Mouse (Mus musculus) c-Kit-negative CD71-positive TER-119-positive erythroid progenitor cells, embryonic 14.5 days (primary cell): ENCODE measurements at regions not wholly inside any gene's neighbourhood (a gene's known extent, or its start where the extent isn't known, plus 50 kb on each side); places are given as distances from the start of the nearest gene placed in this dataset.

Experiments used
- DNase-seq: peaks from one replicate; pipeline ENCODE4 v3.0.0-alpha.2; 2013; ENCODE audit warnings: low read depth, low spot score

GRCm38 (mm10) chr4:105969628-105970027 is 180.0 kb downstream of the Gm12728 start:
- no peak for DNase-seq

DNA sequence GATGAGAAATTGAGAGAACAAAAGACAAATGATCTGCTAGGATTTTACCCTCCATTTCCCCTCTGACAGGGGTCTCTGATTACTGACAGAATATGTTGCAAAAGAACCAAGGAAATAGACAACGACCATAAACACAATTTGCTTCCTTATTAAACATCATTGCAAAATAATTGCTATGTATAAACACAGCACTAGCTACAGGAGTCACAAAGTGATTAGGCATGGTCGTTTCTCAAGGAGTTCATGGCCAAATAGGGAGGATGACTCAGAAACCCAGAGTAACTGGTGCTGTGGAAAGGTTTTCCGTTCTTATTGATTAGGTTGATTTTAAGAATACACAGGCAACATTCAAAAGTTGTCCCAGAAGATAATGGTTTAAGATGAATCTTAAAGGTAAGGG is 180.4 kb downstream of the Gm12728 start:
- no peak for DNase-seq

- DNase-seq: no peak
These were observed 183.1 kb downstream of the Gm12728 start for GRCm38 (mm10) chr4:105972736-105973135.

DNA sequence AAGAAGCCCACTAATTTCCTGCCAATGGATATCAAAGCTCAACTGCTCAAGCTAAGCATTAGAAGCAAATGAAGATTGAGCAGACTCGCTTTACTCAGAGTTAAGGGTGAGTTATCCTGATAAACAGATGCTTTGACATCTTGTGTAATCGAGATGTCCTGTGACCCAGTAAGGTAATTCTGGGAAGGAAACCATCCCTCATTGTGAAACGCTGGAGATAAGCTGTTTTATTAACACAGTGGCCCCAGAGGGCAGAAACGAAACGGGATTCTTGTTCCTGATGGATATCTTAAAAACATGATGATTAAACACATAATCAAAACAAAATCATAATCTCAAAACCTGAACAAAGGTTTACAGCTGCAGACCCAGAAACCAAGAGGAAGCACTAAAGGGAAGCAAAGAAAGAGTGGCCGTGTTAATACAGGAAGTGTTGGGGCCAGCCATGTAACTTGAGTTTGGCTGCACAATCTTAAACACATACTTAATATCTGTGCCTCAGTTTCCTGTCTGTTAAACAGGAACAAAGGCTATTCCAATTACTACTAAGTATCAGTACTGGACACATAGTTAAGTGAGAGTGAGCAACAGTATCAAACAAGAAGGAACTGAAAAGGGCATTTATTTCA is 184.2 kb downstream of the Gm12728 start:
- no peak for DNase-seq

DNA sequence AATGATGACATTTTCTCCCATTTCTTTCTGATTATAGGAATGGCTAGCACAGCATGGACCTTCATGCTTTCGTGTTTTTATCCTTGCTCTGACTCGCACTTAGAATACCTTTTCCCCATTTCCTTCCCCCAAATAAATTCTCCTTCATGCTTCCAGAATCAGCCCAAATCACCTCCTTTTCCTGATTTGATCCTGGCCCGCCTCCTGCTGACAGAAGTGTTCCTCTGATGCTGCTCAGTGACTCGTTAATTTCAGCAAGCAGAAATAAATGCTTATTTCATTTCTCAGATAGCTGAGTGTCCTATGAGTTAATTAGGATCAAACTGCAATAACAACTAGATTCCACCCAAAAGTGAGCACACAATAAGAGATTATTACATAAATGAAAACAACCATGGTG is 185.3 kb downstream of the Gm12728 start:
- no peak for DNase-seq

DNA sequence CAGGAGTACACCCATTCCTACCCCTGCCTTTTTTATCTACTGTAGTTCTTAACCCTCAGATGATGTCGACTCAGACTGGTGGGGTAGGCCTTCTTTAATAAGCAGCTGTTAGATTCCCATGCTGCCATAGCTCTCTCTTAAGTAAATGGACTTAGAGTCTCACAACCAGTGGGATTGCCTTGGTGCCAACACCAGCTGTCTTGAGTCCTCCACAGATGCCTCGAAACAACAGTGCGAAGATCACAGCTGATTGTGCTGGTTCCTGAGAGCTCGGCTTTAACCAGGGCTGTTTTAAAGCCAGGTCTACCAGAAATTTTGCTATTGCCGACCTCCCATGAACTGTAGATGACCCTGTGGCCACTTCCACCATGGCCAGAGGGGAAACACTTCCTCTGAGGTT is 189.4 kb downstream of the Gm12728 start:
- DNase-seq: no peak

DNA sequence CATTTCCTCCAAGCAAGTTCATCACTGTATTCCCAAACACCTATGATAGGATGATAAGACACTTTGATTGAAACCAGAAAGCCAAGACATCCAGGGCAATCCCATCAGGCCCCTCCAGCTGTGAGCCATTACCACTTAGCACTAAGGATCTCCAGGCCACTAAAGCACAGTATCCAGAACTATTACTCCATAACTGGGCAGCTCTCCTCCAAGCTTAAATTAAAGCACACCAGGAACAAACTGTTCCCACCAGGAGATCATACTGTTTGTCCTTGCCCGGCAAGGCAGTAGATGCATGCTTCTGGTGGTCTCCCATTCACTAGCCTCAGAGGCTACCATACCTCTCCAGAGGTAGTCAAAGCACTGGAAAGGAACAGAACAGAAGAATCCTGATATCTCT is 193.3 kb downstream of the Gm12728 start:
- no peak for DNase-seq

GRCm38 (mm10) chr4:105987963-105988602 is 198.4 kb downstream of the Gm12728 start:
- no peak for DNase-seq

DNA sequence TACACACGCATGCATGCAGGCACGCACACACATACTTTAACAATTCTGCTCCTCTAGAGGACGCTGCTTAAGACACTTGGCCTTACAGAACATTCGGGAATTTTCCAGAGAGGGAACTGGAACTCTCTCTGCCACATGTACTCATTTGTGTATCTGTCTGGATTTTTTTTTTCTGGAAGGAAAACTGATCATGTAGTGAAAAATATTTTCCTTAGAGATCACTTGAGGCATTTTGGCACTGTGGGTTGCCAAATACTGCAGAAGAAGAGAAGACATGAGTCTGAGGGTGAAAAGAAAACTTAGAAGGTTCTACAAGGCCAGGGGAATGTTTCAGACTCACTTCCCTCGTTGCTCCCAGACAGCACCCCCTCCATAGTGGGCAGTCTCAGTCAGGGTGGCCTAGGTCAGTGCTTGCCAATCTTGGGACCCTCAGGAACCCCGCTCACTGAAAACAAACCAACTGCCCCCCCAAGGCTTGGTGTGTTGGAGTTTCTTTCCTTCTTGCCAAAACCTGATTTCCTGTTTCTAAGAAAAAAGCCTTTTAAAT is 203.0 kb downstream of the Gm12728 start:
- no peak for DNase-seq

DNA sequence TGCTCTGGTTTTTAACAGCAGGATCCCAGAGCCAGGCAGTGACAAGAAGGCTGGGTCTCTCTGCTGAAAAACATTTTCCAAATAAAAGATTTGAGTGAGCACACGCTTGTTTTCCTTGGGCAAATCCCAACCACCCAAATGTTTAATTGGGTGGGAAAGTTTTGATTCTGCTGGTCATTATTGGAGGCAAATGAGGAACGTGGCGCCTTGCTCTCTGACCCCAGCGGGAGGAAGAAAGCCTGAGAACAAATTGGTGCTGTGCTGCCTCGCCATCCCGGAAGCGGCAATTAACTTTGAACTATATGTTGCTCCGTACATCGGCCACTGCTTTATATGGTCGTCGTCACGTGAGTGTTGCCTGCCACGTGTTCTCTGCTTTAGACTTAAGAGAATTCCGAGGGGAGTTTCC is 204.7 kb downstream of the Gm12728 start:
- no peak for DNase-seq

GRCm38 (mm10) chr4:105996060-105996459 is 206.4 kb downstream of the Gm12728 start:
- DNase-seq: no peak

GRCm38 (mm10) chr4:105996893-105997630 is 207.4 kb downstream of the Gm12728 start:
- no peak for DNase-seq

DNA sequence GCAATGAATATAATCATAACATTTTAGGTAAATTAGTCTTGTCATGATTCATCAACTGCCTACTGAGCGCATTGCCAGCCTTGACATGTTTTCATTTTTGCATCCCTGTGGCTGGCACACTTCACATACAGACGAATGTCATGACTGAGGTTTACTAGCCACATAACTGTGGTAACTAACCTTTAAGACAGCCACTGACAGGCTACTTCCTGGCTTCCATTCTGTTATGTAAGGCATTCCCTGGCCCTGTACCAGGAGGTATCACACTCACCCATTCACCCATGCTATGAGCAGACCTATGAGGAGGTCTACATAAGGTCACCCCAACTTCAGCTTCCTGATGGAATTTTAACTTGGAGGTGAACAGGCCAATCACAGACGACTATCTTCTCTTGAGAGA is 212.8 kb downstream of the Gm12728 start:
- no peak for DNase-seq

- DNase-seq: no peak
These were observed 216.3 kb downstream of the Gm12728 start for GRCm38 (mm10) chr4:106005936-106006335.

- DNase-seq: no peak
These were observed 217.9 kb downstream of the Gm12728 start for GRCm38 (mm10) chr4:106007334-106008190.

DNA sequence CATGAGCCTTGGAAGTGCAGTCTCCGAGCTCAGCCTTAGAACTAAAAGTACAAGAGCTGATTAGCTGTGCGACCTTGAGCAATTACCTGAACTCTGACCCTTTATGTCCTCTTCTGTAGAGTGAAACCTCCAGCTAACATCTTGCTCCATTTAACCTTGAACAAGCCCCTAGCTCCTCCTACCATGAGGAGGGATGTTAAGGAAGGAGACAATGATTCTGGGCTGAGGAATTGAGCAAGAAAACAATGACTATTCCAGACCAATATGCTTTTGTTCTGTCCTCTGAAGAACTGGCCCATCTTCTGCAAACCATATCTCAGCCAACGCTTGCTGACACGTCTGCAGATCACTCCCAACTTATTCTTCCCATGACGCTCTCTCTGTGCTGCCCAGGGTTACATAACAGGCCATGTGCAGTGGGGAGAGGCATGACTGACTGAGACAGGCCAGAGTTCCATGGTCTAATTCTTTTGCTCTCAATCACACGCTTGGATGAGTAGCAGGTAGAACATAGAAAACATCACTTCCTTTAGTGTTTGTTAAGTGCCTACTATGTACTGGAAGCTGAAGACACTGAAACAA is 227.5 kb downstream of the Gm12728 start:
- DNase-seq: no peak

GRCm38 (mm10) chr4:106018936-106019335 is 229.3 kb downstream of the Gm12728 start:
- no peak for DNase-seq

DNA sequence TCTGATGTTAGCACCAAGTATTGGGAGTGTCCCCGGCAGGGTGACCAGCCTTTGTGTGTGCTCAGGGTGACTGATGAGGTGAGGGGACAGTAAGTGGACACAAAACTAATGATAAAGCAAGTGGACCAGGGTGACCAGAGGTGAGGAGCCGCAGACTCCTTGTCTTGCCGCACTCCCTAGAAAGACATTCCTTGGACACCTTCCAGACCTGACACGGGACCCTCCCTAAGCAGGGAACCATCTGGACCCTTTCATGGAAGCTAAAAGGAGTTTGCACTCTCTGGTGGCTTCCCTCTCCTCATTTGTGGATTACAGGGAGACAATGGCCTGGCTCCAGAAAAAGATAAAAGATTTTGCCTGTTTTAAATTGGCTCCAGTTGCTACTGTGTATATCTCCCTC is 230.7 kb downstream of the Gm12728 start:
- DNase-seq: no peak

GRCm38 (mm10) chr4:106024591-106024990 is 234.9 kb downstream of the Gm12728 start:
- no peak for DNase-seq

- DNase-seq: no peak
These were observed 236.4 kb downstream of the Gm12728 start for GRCm38 (mm10) chr4:106025966-106026637.

DNA sequence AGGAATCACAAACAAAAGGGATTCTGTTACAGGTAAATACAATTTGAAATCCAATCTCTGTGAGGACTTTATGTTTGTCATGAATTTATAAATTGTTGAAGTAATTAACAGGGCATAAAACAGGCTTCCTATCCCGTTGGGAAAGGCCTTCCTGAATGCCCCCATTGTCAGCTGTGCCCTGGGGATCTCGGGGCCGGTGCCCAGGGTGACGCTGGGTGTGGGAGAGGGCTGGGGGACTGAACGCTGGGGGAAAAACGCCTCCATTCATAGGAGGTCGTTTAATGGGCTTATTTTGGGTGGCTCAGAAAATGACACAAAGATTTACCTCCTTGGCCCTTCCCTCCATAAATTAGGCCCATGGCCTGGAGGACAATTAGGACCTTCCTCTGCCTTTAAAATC is 250.7 kb downstream of the Gm12728 start:
- no peak for DNase-seq
